Mouse (Mus musculus) megakaryocyte, adult 5-6 weeks (primary cell): ENCODE measurements around the gene Rufy2. TPM values are rescaled to one million over a fixed set of nuclear protein-coding genes. Genes with fewer than 3 reads are reported as not detected.

Source experiments
- ATAC-seq: 2 replicates; pipeline ENCODE4 v1.8.0; 2016; ENCODE audit warnings: mild to moderate bottlenecking, inconsistent platforms; ENCODE audit not compliant: poor library complexity, severe bottlenecking
- total RNA-seq, 2 experiments: library from RNA; stranded (forward) in 1 of 2; stranded (reverse) in 1 of 2; fragments of 153-499, 151-499 nt in 1 of 2; fragments of 221-1000, 200-1000 nt in 1 of 2; gene quantifications; 2 replicates each; pipeline versions ENCODE4 v1.2.3 to v1.2.4; 2015 to 2017

Gene Rufy2
- total RNA-seq, 2 experiments from 2014 or later: 4.8 to 6.6 TPM

DNA sequence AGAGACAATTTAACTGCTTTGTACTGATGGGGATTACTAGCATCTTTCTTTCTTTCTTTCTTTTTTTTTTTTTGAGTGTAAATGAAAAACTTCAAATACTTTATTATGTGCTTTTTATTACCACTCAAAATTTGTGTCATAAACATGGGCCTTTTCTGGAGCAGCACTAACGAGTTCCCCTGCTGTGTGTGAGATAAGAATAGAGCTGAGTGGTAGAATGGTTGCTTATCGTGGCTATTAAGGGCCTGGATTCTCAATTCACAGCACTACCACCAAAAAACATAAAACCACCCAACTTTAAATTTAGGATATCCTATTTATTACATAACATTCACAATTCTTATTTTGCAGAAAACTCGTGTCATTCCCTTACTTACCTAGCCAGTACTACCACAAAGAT is 33.5 kb downstream of the Rufy2 start:
- no peak for ATAC-seq

DNA sequence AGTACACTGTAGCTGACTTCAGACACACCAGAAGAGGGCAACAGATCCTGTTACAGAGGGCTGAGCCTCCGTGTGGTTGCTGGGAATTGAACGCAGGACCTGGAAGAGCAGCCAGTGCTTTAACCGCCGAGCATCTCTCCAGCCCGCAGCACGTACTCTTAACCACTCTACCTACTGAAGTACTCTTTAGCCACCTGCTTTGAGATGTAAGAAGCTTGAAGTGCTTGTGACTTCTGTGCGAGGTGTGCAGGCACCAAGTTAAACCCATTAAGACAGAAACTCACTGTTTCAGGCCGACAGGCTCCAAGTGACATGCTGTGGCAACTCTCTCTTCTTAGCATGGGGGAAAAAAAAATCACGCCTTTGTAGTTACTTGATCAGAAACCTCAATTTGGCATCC is 34.1 kb downstream of the Rufy2 start:
- ATAC-seq: no peak

DNA sequence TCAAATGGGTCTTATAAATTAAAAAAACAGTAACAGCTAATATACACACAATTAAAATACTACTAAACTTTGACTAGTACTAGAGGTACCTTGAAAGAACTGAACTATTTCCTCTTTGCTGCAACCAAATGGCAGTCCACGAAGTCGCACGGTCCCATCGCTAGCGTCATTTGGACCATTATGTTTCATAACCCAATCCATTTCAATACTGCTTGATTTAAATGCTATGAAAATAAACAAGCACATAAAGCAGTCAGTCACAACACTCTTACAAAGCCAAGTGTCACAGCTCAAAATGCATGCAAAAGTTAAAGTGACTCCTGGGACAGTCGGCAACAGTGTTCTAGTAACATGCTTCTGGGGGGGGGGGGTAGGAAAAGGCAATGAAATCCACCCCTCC is 39.3 kb downstream of the Rufy2 start:
- no peak for ATAC-seq

DNA sequence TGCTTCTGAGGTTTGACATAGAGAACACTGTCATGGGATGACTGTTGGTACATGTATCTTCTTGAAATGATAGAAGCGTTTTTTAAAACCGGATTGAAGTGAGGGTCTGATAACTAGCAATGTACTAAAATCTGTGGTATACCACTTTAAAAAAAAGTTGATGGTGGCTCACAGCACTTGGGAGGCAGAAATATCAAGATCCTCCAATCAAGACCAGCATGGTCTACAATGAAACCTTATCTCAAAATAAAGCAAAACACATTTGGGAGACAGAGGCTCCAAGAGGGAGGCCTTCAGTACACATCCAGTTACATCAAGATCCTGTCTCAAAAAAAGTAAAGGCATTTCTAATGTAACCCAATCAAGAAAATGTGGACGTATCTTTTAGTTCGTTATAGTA is 41.7 kb downstream of the Rufy2 start:
- no peak for ATAC-seq

DNA sequence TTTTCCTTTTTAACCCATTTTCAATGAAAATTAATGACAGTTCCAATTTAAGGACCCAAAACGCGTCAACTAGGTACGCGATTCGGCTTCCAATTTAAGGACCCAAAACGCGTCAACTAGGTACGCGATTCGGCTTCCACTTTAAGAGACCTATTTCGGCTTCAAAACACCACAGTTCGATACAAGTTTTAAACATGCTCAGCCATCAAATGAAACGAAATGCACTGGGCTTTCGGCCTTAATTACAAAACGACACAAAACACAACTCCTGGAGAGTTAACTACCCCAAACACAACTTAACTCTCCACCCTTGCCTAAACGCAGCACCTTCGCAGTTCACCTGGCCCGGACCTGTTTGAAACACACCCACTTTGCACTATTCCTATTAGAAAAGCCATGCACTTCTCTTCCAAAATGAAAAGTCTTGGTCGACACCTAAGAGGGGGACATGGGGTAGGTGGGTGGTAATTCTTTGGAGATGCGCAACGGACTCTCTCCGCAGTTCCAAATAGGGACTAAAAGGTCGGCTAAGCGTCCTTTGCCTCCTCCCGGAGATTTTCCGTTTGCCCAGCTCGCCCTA is 42.6 kb downstream of the Rufy2 start:
- ATAC-seq: no peak

DNA sequence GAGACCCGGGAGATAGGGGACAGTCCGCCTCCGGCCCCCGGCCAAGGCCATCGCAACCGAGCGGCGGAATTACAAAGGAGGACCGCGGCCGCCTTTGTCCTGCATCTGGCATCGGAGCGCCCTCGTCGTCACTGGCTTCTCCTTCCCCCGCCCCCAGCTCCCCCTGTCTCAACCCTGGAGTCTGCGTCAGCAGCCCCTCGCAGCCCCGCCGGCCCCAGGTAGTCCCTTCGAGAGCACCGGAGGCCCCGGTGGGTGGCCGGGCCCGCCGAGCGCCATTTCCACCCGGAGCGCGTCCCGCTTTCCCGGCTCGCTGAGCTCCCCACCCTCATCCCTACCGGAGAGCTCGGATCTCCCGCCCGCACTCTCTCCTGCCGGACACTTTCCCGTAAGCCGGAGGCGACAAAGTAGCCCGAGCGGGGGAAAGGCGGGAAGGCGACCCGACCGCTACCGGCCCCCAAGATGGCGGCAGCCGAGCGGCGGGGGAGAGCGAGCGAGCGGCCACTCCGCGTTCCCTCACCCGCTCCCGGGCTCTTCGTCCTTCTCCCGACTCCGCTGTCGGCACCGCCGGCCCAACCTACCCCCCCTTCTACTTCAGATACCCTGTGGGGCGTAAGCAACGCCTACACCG is 43.2 kb downstream of the Rufy2 start:
- peak; percentile 36 for ATAC-seq

DNA sequence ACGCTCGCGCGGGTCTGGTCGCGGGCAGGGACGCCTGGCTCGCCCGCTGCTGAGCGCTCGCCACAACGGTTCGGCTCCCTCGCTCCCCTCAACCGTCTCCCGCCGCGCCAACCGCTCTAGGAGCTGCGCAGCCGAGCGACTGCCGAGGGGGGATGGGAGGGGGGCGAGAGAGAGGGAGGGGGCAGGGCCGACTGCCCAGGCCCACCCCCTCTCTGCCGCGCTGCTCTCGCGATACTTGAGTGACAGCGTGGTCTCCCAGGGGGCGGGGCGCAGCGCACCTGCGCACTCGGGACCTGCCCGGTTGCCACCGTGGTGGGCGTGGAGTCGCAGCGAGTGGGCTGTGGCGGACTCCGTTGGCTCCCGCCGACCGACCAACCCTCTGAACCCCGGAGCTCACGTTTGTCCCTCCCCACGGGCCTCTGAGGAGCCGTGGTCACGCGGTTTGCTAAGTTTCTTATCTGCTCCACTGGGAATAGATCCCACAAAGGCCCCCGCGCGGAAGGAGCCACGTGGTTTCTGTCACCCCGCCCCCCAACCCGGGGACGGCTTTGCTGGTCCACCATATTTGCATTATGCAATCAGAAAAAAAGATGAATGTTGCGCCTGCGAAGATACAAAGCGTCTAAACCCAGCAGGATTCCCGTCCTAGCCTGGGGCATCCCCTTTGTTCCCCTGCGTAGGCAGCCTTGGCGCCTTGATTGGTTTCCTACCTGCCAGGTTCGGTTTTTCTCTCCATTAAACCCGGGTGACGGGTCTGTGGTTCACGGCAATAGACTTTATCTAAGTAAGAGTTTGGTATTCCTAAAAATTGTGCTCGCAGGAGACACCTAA is 43.9 kb downstream of the Rufy2 start, which contains the start of the genes Hnrnph3 and Pbld2:
Gene Hnrnph3 (minus strand): TSS at position 469 of the 831 bp plus-strand sequence.
Gene Pbld2 (plus strand): TSS at position 567 of the 831 bp plus-strand sequence.
- peak; percentile 88 for ATAC-seq

DNA sequence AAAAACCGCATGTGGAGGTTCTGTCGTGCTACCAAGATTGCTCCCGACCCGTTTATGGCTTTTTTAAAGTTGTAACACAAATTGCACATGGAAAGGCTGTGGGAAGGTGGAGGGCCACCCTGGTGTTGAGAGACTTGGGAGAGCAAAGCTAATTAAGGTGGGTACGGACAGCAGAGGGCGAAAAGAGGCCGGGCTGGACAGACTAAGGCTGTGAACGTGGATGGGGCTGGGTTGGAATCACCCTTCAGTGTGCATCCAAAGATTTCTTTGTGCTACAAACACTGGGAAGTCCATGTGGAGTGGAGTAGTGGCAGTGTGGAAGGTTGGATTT is 44.5 kb downstream of the Rufy2 start:
- ATAC-seq: 0 out of 2 replicates have a peak, but pooled peaks have one; percentile 22

DNA sequence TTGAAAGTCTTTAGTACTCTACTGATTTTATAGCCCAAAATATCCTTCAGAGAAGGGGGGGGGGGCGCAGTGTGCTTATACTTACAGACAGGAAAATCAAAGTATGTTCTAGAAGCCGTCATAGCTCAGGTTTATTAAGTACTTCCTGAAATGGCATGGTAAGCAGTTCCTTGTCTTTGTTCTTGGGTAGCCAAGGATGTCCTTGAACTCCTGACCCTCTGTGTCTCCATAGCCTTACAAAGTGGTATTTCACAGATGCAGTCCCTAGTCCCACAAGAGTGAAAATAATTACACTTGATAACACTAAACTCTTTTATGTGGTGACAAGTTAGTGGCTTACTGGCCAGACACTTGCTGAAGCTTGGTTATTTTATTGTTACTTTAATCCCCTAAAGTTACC is 45.0 kb downstream of the Rufy2 start:
- ATAC-seq: no peak

DNA sequence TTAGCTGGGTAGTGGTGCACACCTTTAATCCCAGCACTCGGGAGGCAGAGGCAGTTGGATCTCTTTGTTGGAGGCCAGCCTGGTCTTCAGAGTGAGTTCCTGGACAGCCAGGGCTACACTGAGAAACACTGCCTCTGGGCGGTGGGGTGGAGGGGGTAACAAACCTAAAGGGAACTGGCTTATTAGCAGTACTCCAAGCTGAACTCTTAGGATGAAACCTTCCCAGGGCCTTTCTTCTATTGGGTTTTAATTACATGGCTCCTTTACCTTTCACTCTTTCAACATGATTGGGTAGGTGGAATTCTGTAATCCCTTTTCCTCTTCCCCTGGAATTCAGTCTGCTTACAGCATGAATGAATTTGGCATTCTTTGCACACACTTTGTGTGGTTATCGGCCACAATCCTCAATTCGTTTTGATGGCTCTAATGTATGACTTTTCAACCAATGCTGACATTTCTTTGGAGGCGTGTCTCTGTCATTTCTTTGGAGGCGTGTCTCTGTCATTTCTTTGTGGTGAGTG is 45.5 kb downstream of the Rufy2 start:
- no peak for ATAC-seq

DNA sequence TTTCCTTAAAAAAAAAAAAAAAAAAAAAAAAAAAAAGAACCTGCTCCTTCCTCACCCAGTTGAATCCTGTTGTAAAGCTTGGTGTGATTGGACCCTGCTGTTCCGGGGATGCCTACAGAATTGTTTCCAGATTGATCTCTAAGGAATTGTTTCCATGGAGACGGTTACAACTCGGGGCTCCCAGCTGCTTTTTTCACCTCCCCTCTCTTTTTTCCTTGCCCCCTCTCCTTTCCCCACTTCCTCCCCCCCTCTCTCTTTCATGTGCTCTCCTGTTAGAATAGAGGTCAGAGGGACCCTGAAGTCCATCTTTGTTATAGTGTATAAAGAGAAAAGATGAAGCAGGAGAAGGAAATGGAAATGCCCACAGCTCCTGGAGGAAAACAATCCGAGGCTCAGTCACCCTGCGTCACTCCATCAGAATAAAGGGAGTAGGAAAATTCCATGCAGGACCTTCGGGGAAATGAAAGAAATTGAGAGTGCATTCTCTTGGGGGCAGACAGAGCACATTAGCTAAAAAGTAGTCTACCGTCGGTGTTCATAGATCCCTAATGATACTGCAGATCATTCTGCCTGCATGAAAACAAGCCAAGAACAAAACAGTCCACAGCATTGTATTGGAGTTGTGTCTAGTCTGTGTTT is 46.3 kb downstream of the Rufy2 start:
- no peak for ATAC-seq

DNA sequence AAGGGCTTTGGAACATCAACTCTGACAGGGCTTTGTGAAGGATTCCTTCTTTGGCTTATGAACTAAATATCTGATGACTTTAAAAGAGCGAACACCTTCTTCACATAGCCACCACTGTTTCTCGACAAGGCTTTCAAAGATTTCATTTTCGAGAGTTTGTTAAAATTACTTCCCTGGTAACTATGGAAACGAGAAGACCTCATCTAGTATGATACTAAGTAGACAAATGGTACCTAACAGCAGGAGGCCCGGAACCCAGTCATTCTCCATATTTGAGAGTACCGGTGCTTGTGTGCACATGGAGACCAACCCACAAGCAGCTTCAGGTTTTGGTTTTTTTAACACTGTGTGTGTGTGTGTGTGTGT is 46.8 kb downstream of the Rufy2 start:
- no peak for ATAC-seq

DNA sequence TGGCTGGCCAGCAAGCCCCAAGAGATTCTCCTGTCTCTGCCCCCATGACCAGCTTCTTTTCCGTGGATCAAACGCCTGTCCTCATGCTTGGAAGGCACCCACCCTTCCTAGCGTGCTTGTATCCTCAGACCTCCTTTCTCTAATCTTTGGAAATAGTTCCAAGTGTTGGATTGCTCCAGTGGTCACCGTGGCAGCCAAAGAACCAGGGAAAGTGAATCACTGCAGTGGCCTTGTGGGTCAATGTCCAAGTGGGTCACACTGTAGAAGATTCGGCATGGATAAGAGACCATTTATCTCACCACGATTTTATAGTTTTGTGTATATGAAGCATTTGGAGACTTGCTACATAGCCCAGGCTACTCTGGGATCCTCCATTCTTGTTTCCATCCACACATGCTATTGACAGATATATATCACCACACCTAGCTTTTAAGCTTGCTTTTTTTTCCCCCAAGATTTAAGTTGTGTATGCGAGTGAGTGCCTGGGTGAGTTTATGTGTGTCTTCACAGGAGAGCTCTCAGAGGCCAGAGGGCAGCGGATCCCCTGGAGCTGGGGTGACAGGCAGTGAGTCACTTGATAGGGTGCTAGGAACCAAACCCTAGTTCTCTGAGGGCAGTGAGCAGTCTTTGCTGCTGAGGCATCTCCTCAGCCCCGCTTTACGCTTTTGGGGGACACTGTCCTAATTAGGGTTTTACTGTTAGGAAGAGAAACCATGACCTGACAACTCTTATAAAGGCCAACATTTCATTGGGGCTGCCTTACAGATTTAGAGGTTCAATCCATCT is 47.5 kb downstream of the Rufy2 start:
- ATAC-seq: no peak

DNA sequence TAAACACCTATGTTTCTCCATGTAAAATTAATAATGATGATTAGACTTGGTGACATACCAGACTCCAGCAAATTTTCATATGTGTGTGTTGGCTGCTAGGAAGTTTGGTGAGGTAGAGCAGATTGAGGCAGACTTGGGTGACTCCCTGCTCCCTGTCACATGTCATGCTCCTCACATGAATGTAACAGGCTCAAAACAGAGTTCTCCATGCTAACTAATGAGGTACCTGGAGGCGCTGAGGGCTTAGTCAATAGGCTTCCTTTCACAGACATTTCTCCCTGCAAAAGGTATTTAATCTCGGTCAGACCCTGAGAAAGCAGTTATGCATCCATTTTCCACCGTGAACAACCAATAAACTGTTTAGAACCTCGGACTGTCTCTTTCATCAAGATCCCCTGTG is 48.4 kb downstream of the Rufy2 start:
- no peak for ATAC-seq

DNA sequence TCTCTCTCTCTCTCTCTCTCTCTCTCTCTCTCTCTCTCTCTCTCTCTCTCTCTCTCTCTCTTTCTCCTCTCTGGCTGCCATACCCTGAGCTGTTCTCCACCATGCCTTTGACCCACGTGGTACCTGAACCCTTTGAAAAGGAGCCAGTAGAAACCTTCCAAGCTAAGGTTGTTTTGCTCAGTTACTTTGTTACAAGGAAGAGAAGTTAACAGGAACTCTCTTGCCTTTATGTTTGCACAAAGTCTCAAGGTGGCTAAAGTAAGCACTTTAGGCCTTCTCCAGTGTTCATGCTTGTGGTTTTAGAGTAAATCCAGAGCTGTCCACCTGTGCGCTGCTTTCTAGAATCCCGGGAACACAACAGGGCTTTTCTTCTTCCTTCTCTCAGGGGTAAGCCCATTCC is 52.2 kb downstream of the Rufy2 start:
- ATAC-seq: no peak

DNA sequence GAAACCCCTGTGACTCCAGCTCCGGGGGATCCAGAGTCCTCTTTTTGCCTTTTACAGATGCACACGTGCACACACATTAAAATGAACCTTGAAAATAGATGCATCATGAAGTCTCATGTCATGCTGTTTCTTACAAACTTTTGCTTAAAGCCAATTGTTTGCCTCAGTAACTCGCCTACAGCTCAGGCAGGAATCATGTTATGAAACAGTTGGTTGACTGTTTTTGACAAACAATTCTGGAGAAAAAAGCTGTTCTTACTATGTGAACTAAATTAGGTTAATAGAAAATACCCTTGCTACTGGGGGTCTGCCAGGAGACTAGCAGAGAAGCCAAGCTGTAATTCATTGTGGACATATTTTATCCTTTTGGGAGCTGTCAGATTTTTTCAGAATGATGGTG is 52.9 kb downstream of the Rufy2 start:
- no peak for ATAC-seq

DNA sequence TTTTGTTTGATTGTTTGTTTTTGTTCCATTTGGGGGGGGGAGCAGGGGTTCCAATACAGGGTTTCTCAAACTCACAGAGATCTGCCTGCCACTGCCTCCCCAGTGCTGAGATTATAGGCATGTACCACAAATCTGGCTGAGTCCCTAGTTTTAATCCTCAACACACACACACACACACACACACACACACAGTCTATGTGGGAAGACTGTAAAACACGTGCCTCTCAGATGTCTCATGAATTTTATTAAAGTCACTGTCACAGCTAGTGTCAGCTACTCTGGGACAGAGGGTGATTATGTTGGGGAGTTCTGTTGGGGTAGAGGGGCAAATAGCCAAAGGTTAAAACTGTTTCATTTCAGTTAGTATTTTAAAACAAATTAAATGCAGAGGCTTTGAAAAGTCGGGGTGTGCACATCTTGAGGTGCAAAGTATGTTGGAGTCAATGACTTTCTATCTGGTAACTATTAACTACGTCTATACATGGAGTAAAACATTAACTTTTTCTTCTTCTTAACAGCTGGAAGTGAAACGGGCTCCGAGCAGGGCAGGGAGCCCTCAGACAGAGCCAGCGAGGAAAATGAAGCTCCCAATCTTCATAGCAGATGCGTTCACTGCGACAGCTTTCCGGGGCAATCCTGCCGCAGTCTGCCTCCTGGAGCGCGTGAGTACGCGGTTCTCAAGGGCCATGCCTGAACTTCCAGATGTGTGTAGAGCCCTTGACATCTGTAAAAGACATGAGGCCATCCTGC is 58.7 kb downstream of the Rufy2 start:
- ATAC-seq: no peak

DNA sequence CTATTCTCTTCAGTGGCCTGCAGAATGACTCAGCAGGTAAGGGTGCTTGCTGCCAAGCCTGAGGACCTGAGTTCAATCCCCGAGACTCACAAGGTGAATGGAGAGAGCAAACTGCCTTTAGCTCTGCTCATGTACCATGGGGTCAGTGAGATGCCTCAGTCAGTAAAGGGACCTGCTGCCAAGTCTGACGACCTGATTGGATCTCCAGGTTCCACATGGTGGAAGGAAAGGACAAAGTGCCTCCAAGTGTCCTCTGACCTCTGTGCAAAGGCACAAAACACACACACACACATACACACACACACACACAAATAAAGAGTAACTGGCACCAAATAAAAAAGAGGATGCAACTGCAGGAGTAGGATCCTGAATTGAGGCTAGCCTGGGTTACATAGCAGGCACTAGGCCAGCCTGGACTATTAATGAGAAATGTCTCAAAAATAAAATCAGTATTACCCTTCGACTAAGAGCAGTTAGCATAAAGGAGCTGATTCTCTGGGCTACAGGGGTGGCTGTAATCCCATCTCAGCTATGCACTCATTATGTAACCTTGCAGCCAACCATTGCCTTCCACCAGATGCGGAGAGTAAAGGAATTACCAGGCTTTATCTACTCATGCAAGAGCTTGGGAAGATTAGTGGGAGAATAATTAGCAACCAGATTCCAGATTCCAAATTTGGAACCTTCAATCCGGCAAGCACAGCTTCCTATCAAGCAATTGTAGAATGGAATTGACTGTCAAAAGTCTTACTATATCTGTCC is 60.0 kb downstream of the Rufy2 start:
- ATAC-seq: no peak

DNA sequence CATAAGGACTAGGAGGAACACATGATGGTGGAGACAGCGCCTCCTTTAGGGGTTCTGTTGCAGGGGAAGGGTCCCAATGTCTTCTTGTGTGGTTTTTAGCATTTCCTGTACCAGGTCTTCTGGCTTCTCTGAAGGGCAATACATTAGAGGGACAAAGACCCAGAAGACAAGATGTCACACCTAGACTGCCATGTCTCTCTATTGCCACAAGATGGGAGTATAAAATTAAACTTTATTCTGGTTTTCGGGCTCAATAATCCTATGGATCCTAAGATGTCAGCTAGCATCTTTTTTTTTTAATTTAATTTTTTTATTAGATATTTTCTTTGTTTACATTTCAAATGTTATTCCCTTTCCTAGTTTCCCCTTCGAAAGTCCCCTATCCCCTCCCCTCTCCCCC is 63.1 kb downstream of the Rufy2 start:
- no peak for ATAC-seq
